Mouse (Mus musculus) lung, postnatal 0 days (tissue): ENCODE results near the gene Sept4.

Experiments used
- CTCF ChIP-seq: IDR thresholded peaks from 2 replicates; pipeline ENCODE4 v1.5.1; 2016; ENCODE audit warnings: antibody characterized with exemption, mild to moderate bottlenecking
- EP300 ChIP-seq: IDR thresholded peaks from 2 replicates; pipeline ENCODE4 v1.6.1; 2016; ENCODE audit warnings: antibody characterized with exemption, mild to moderate bottlenecking, control low read depth

GRCm38 (mm10) chr11:87591526-87592353 lies 23.0 kb downstream of the Sept4 start, which contains the start of gene Mtmr4:
- TF ChIP-seq CTCF (no peak; the same call in 1 of the 2 replicates), EP300 (peak; percentile 57)
